Mouse (Mus musculus): ENCODE measurements at regions not wholly inside any gene's neighbourhood (a gene's known extent, or its start where the extent isn't known, plus 50 kb on each side); places are given as distances from the start of the nearest gene placed in this dataset.

DNA sequence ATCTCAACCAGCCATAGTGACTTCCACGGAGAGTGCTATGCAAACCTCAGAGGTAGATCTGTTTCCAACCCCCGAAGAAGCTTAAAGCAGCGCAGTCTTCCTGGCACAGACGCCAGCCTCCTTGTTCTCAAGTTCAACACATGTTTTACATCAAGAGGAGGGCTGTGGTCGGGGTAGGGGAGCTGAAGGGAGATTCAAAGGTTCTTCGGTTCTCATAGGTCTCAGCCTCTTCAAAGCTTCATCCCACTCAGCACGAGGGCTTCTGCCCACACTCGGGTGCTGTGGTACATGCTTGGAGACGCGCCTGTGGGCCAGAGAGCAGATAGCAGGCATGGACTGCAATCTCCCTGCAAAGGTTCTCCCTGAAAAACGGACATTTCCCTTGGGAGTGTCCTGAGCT, 219.7 kb downstream of the Bcl2l11 start:
- Histone ChIP-seq H3K27ac (ENCODE audit: insufficient read depth, low read depth, low read length, poor library complexity, severe bottlenecking) (no peak overlapping the region), H3K9ac (ENCODE audit: insufficient read depth, low read depth, low read length, poor library complexity, severe bottlenecking) (no peak overlapping the region)
- DNase-seq (ENCODE audit: low read depth, low spot score) = no peak

DNA sequence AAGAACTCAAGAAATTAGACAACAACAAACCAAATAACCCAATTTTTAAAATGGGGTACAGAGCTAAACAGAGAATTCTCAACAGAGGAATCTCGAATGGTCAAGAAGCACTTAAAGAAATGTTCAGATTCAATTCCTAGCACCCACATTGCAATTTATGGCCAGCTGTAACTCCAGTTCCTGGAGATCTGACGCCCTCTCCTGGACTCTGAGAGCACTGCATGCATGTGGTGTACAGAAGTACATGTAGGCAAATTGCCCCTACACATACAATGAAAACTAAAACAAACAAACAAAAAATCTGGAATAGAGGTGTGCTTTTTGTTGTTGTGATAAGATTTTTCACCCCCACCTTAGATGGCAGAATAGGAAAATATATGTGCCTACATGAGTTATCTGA, 222.7 kb downstream of the Bcl2l11 start:
- Histone ChIP-seq H3K9me3 (ENCODE audit: control insufficient read depth, insufficient read depth, low read depth, low read length) (no peaks in the 10 kb centered on the region), H3K9ac (ENCODE audit: insufficient read depth, low read depth, low read length, poor library complexity, severe bottlenecking) (no peak overlapping the region), H3K27ac (ENCODE audit: insufficient read depth, low read depth, low read length, poor library complexity, severe bottlenecking) (no peak overlapping the region), H3K4me1 (ENCODE audit: control insufficient read depth in 2 of 2, insufficient read depth in 2 of 2, low read length in 2 of 2, poor library complexity in 1 of 2) (peaks cover 0 to 2% of the 10 kb centered on the region in 2 experiments; a peak in 1 of 4 replicates), H3K4me3 (ENCODE audit: insufficient read depth in 1 of 2, low read depth in 1 of 2, low read length in 2 of 2, poor library complexity in 1 of 2, severe bottlenecking in 1 of 2) (no peak overlapping the region), H3K36me3 (ENCODE audit: control insufficient read depth, insufficient read depth, low read length, poor library complexity, severe bottlenecking) (no peaks in the 10 kb centered on the region)
- in situ Hi-C loops (cut with MboI; ENCODE audit: low sequenced_read_pairs in 2 of 2, unreplicated experiment in 2 of 2) = no loop called here
- no peak for DNase-seq (ENCODE audit: low read depth, low spot score)
- TF ChIP-seq ZC3H11A (IDR thresholded peaks at IDR 0.05; ENCODE audit: borderline replicate concordance, low read depth, low read length) (peak; percentile 67; the same call in 1 of the 2 replicates), CHD2 (IDR thresholded peaks at IDR 0.05; ENCODE audit: low read depth, low read length) (no peak), HCFC1 (IDR thresholded peaks at IDR 0.05; ENCODE audit: borderline replicate concordance, insufficient read depth, low read length) (no peak), ZNF384 (IDR thresholded peaks at IDR 0.05; ENCODE audit: low read depth, low read length) (no peak), MAFK (IDR thresholded peaks at IDR 0.05; ENCODE audit: insufficient read depth, low read depth, low read length) (no peak)

More for the DNA sequence above, 219.7 kb downstream of the Bcl2l11 start:
- TF ChIP-seq MAFK (IDR thresholded peaks at IDR 0.05; ENCODE audit: insufficient read depth, low read depth, low read length) = no peak
- TF ChIP-seq ZC3H11A (IDR thresholded peaks at IDR 0.05; ENCODE audit: borderline replicate concordance, low read depth, low read length) = no peak
- TF ChIP-seq HCFC1 (IDR thresholded peaks at IDR 0.05; ENCODE audit: borderline replicate concordance, insufficient read depth, low read length) = no peak
- no peak for TF ChIP-seq CHD2 (IDR thresholded peaks at IDR 0.05; ENCODE audit: low read depth, low read length)
- no peak for TF ChIP-seq ZNF384 (IDR thresholded peaks at IDR 0.05; ENCODE audit: low read depth, low read length)
- no peak overlapping the region for H3K4me3 ChIP-seq (ENCODE audit: insufficient read depth in 1 of 2, low read depth in 1 of 2, low read length in 2 of 2, poor library complexity in 1 of 2, severe bottlenecking in 1 of 2)
- peaks cover 0 to 2% of the 10 kb centered on the region in 2 experiments; a peak in 1 of 4 replicates for H3K4me1 ChIP-seq (ENCODE audit: control insufficient read depth in 2 of 2, insufficient read depth in 2 of 2, low read length in 2 of 2, poor library complexity in 1 of 2)
- no peaks in the 10 kb centered on the region for H3K9me3 ChIP-seq (ENCODE audit: control insufficient read depth, insufficient read depth, low read depth, low read length)
- no peaks in the 10 kb centered on the region for H3K36me3 ChIP-seq (ENCODE audit: control insufficient read depth, insufficient read depth, low read length, poor library complexity, severe bottlenecking)
- in situ Hi-C loops (cut with MboI; ENCODE audit: low sequenced_read_pairs in 2 of 2, unreplicated experiment in 2 of 2) = no loop called here

GRCm38 (mm10) chr2:128351405-128351804, 225.6 kb downstream of the Bcl2l11 start:
- Histone ChIP-seq H3K27ac (ENCODE audit: insufficient read depth, low read depth, low read length, poor library complexity, severe bottlenecking) (no peak overlapping the region), H3K4me3 (ENCODE audit: insufficient read depth in 1 of 2, low read depth in 1 of 2, low read length in 2 of 2, poor library complexity in 1 of 2, severe bottlenecking in 1 of 2) (no peak overlapping the region), H3K36me3 (ENCODE audit: control insufficient read depth, insufficient read depth, low read length, poor library complexity, severe bottlenecking) (no peaks in the 10 kb centered on the region), H3K9me3 (ENCODE audit: control insufficient read depth, insufficient read depth, low read depth, low read length) (no peaks in the 10 kb centered on the region), H3K4me1 (ENCODE audit: control insufficient read depth in 2 of 2, insufficient read depth in 2 of 2, low read length in 2 of 2, poor library complexity in 1 of 2) (no peaks in the 10 kb centered on the region), H3K9ac (ENCODE audit: insufficient read depth, low read depth, low read length, poor library complexity, severe bottlenecking) (no peak overlapping the region)
- in situ Hi-C loops (cut with MboI; ENCODE audit: low sequenced_read_pairs in 2 of 2, unreplicated experiment in 2 of 2) = no loop called here
- no peak for DNase-seq (ENCODE audit: low read depth, low spot score)
- no peak for TF ChIP-seq ZNF384 (IDR thresholded peaks at IDR 0.05; ENCODE audit: low read depth, low read length)
- no peak for TF ChIP-seq MAFK (IDR thresholded peaks at IDR 0.05; ENCODE audit: insufficient read depth, low read depth, low read length)
- no peak for TF ChIP-seq HCFC1 (IDR thresholded peaks at IDR 0.05; ENCODE audit: borderline replicate concordance, insufficient read depth, low read length)
- no peak for TF ChIP-seq ZC3H11A (IDR thresholded peaks at IDR 0.05; ENCODE audit: borderline replicate concordance, low read depth, low read length)
- TF ChIP-seq CHD2 (IDR thresholded peaks at IDR 0.05; ENCODE audit: low read depth, low read length) = no peak

DNA sequence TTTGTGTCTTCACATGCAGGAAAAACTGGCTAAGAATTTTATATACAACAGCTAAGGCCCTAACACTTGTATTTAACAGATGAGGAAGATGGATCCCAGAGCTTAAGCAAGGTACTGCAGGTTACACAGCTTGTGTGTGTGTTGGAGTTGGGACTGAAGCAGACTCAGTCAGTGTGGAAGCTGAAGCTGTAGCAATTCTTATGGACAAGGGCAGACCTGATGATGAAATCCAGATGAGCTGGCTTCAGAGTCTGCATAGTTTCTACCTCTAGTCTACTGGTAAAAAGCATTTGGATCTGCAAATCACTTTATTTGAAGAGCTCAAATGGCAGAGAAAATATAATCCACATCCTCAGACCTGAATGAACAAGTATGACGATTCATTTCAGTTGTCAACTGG, 226.7 kb downstream of the Bcl2l11 start:
- in situ Hi-C loops (cut with MboI; ENCODE audit: low sequenced_read_pairs in 2 of 2, unreplicated experiment in 2 of 2) = no loop called here
- Histone ChIP-seq H3K36me3 (ENCODE audit: control insufficient read depth, insufficient read depth, low read length, poor library complexity, severe bottlenecking) (no peaks in the 10 kb centered on the region), H3K4me1 (ENCODE audit: control insufficient read depth in 2 of 2, insufficient read depth in 2 of 2, low read length in 2 of 2, poor library complexity in 1 of 2) (no peaks in the 10 kb centered on the region), H3K27ac (ENCODE audit: insufficient read depth, low read depth, low read length, poor library complexity, severe bottlenecking) (no peak overlapping the region), H3K9me3 (ENCODE audit: control insufficient read depth, insufficient read depth, low read depth, low read length) (no peaks in the 10 kb centered on the region), H3K4me3 (ENCODE audit: insufficient read depth in 1 of 2, low read depth in 1 of 2, low read length in 2 of 2, poor library complexity in 1 of 2, severe bottlenecking in 1 of 2) (no peak overlapping the region), H3K9ac (ENCODE audit: insufficient read depth, low read depth, low read length, poor library complexity, severe bottlenecking) (no peak overlapping the region)
- DNase-seq (ENCODE audit: low read depth, low spot score) = no peak
- TF ChIP-seq CHD2 (IDR thresholded peaks at IDR 0.05; ENCODE audit: low read depth, low read length) = no peak
- no peak for TF ChIP-seq ZC3H11A (IDR thresholded peaks at IDR 0.05; ENCODE audit: borderline replicate concordance, low read depth, low read length)
- no peak for TF ChIP-seq ZNF384 (IDR thresholded peaks at IDR 0.05; ENCODE audit: low read depth, low read length)
- TF ChIP-seq MAFK (IDR thresholded peaks at IDR 0.05; ENCODE audit: insufficient read depth, low read depth, low read length) = no peak
- TF ChIP-seq HCFC1 (IDR thresholded peaks at IDR 0.05; ENCODE audit: borderline replicate concordance, insufficient read depth, low read length) = no peak

DNA sequence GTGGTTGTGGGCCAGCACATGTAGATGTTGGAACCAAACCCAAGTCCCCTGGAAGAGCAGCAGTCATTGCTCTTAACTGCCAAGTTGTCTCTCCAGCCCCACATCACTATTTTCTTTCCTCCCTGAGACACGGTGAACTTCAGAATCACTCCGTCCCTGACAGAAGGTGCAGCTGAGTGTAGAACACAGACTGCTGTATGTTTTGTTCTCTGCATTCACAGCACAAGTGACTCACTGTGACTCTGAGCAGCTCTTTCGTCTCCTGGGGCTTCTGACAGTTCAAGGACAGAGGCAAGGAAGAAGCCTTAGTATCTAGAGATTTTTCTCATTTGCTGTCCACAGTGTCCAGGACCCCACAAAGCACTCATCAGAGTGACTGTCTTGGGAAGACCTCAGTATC, 227.6 kb downstream of the Bcl2l11 start:
- Histone ChIP-seq H3K9me3 (ENCODE audit: control insufficient read depth, insufficient read depth, low read depth, low read length) (no peaks in the 10 kb centered on the region), H3K4me1 (ENCODE audit: control insufficient read depth in 2 of 2, insufficient read depth in 2 of 2, low read length in 2 of 2, poor library complexity in 1 of 2) (no peaks in the 10 kb centered on the region), H3K9ac (ENCODE audit: insufficient read depth, low read depth, low read length, poor library complexity, severe bottlenecking) (no peak overlapping the region), H3K36me3 (ENCODE audit: control insufficient read depth, insufficient read depth, low read length, poor library complexity, severe bottlenecking) (no peaks in the 10 kb centered on the region), H3K27ac (ENCODE audit: insufficient read depth, low read depth, low read length, poor library complexity, severe bottlenecking) (no peak overlapping the region), H3K4me3 (ENCODE audit: insufficient read depth in 1 of 2, low read depth in 1 of 2, low read length in 2 of 2, poor library complexity in 1 of 2, severe bottlenecking in 1 of 2) (no peak overlapping the region)
- no peak for TF ChIP-seq MAFK (IDR thresholded peaks at IDR 0.05; ENCODE audit: insufficient read depth, low read depth, low read length)
- no peak for TF ChIP-seq ZC3H11A (IDR thresholded peaks at IDR 0.05; ENCODE audit: borderline replicate concordance, low read depth, low read length)
- TF ChIP-seq CHD2 (IDR thresholded peaks at IDR 0.05; ENCODE audit: low read depth, low read length) = no peak
- no peak for TF ChIP-seq ZNF384 (IDR thresholded peaks at IDR 0.05; ENCODE audit: low read depth, low read length)
- TF ChIP-seq HCFC1 (IDR thresholded peaks at IDR 0.05; ENCODE audit: borderline replicate concordance, insufficient read depth, low read length) = no peak
- no peak for DNase-seq (ENCODE audit: low read depth, low spot score)
- in situ Hi-C loops (cut with MboI; ENCODE audit: low sequenced_read_pairs in 2 of 2, unreplicated experiment in 2 of 2) = no loop called here
